Mouse (Mus musculus) retina, embryonic 14.5 days (tissue): ENCODE data around the gene Pak1.
"Not testable (repeated sequence)": the region's sequence is repeated elsewhere in the genome, so short reads cannot be mapped to it uniquely, and the experiment has no call there.

Experiments used
- DNase-seq: peaks from one replicate; pipeline ENCODE4 v3.0.0-alpha.2; 2015; ENCODE audit warnings: low spot score

Pak1 gene

DNA sequence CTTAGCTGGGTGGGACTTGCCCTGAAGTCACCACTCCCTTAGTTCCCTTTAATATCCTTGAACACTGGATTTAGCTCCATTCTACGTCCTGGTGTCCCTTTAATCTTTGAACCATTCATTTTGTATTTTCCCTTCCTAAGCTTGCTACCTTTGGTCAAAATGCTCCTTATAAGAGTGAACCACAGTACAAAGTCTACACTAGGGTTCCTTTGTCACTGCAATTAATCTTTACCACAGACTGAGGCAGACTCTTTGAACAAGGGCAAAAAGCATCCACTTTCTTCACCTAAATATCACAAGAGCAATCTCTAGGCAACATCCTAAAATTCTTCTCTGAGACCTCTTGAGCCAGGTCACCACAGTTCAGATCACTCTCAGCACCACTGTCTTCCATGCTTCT lies 8.1 kb upstream of the Pak1 start:
- no peak for DNase-seq

DNA sequence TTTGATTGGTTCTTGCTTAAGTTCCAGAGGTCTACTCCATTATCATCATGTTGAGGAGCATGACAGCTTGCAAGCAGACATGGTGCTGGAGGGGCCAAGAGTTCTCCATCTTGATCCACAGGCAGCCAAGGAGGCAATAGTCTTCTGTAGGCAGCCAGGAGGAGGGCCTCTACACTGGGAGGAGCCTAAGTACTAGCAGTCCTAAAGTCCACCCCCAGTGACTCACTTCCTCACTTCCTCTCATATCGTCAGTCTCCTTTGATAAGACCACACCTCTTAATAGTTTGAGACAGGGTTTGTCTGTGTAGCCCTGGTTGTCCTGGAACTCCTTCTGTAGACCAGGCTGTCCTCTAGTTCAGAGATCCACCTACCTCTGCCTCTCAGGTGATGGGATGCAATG lies 7.5 kb upstream of the Pak1 start:
- no peak for DNase-seq

DNA sequence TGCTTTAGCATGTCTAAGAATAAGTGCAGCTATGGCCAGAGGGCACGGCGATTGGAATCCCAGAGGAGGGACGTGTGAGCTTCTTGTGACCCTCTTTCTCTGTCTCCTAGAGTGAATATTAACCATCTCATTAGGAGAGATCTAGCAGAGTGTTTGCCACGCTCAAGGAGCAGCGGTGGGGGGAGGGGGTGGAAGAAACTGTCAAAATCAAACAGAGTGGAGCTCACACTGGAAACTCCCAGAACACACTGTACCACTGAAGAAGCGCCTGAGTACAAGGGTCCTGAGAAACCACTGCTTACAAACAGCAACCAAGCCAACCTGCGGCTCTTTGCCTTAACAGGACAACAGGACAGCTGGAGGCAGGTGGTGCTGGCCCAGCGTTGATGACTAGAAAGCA lies 6.8 kb upstream of the Pak1 start:
- no peak for DNase-seq

DNA sequence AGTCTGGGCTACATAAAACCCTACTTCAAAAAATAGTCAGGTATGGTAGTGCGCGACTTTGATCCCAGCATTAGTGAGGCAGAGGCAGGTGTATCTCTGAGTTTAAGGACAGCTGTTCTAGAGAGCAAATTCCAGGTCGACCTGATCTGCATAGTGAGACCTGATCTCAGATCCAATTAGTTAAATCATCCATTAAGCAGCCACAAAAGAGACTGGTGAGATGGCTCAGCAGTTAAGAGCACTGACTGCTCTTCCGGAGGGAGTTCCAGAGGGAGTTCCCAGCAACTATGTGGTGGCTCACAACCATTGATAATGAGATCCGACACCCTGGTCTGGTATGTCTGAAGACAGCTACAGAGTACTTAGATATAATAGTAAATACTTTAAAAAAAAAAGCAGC lies 4.8 kb upstream of the Pak1 start:
- no peak for DNase-seq

DNA sequence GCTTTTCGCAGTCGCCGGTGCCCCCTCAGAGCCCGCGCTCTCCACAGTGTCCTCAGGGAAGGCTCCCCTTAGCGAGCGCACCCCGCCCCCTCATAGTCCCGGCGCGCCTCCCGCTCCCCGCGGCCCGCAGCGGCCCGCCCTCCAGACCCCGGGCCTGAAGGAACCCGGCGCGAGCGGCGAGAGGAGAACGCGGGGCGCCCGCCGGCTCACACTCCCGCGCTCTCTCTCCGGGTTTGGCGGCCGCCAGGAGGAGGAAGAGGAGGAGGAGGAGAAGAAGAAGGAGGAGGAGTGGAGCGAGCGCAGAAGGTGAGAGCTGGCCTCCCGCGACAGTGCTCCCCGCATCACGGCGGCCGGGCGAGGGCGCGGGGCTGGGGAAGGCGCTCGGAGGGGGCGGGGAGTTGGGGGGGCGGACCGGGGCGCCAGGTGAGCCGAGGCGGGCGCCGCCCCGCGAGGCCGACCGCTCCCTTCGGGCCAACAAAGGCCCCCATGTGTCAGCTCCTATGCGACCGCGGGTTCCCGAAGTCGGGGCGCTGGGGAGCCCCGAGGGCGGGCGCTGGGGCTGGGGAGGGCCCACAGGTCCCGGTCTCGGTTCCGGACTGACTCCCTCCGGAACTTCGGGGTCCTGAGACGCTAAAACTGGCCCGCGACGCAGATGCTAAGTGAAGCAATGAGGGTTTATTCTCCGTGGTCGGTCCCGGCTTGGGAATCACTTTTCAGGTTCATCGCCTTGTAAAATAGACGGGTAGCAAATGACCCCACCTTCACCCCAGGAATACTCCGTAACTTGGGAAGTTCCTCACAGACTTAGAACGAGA lies 535 bp downstream of the Pak1 start:
- peak; percentile 25 for DNase-seq

DNA sequence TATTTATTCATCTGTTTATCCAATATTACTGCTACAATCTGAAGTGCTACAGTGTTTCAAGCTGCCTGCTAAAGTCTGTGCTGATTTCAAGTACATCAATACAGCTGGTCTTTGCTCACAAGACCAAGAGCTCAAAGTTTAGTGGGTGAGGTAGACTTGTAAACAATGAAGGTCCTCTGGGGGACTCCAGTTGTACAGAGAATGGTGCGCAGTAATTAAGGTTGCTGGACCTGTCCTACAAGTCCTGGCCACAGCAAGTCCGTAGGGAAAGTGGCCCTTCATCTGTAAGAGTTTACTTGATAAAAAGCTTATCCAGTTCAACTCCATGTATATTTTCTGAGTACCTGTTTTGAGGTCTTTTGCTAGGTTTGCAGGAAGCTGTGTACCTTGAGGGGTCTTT lies 1.9 kb downstream of the Pak1 start:
- no peak for DNase-seq

DNA sequence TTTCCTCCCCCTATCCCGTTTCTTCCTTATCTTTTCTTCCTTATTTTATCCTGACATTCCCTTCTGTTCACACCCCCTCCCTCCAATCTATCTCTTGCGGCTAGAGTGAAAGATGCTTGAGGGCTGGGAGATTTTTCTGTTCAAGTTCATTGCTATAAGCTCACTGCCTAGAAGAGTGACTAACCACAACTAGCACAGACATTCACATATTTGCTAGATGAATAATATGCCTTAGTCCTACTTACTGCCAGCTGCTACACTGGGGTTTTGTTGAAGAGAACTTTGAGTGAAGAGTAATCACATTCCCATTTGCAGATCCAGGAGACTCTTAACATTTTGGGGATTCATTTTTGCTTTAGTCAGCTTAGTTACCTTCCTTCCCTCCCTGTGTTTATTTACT lies 4.0 kb downstream of the Pak1 start:
- no peak for DNase-seq

DNA sequence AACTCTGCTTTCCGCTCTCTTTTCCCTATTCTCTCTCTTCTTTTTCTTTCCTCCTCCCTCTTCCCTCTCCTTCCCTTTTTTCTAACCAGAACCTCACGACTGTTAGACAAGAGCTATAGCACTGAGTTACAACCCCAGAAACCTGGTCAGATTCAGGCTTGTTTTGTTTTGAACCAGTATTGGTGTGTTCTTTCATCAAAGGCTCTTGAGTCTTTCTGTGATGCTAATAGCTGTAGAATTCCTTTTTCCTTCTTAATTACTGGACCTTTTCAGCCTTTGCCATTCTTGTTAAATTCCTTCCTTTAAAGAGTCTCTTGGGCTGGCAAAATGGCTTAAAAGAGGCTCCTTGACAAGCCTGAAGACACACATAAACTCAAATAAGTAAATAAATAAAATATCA lies 14.8 kb downstream of the Pak1 start:
- DNase-seq, result no peak

DNA sequence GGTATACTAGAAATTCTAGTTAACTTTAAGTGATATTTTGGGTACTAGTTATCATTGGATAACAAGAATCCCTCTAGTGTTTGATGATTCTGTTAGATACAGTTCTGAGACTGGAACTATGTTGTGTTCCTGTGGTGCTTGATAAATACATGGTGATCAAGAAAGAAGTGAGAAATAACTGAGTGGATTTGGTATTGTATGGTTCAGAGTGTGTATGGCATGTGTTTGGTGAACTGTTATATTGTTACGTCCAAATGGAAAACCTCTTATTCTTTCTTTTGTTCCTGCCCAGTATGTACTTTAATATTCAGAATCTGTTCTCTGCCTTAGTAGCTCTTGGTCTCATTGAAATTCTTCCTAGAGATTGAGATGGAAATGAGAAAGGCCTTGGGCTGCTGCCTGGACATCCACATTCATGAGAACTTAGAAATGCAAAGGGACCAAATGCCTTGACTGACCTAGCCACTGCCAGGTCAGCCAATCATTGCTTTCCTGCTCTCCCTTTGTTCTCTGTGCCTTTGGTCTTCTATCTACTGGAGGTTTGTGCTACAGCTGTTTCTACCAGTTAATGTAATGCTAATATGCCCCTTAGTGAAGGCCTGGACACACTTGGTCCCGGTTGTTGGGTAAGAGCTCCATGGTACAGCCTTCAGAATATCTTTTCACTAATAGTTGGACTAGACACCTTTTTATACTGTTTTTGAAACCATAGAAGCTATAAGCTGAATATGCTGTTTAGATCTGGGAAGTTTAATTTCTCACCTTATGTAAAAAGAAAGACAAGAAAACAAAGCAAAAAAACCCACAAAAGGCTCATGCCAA lies 16.1 kb downstream of the Pak1 start:
- no peak for DNase-seq

DNA sequence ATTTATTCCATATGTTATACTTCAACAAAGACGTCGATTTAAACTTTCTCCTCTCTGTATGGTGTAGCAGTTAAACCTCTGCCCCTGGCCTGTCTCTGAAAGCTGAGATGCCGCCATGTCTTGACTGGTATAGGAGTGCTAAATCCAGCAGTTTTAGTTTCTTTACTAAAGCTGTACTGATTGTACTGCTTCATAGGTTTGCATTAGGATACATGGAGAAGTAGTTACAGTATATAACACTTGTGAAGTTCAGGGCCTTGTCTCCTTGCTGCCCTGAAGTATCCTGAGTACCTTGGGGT lies 16.7 kb downstream of the Pak1 start:
- DNase-seq, result no peak

DNA sequence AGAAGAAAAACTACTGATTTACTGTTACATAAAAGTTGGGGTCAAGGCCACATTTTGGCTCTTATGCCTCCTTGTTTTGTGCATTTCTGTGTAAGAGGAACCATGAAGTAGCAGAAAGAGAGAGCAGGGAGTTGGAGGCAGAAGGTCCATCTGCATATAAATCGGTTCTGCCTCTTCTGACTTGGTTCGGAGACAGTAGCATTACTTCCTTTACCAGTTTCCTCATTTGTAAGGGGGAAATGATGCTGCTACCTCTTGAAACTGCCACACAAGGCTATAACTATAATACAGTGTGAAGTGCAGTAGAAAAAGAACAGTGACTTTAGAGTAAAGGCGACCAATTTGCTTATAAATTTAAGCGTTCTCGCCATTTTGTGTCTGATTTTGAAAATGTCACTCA lies 21.0 kb downstream of the Pak1 start:
- DNase-seq, result no peak

DNA sequence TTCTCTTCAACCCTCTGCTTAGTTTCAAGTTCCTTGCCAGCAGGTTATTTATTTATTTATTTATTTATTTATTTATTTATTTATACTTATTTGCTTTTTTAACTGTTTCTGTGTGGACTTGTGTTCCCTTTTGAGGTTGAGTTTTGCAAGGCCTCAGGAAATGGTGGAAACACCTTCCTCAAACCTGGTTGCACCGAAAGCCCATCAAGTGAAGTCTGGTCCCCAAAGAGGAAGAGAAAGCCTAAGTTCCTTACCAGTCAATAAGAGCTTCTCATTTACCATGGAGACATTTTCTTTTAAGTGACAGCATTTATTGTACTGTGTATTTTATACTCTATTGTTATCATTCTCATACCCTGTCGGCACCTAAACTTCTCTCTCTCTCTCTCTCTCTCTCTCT lies 33.5 kb downstream of the Pak1 start:
- no peak for DNase-seq

DNA sequence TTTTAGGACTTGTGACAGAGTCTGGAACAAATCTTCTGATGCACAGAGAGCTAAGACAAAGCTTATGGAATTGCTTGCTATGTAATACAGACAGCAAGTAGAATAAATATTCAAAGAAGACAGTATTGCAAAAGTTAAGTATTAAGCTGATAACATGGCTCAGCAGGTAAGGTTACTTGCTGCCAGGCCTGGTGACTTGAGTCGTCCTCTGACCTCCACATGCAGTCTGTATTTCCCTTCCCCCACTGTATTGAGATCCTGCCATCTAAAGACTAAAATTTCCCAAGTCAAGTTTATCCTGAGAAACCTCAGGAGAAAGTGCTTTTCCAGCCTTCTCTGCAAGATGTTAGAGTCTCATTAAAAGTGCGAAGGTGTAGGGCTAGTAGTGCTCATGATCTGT lies 40.8 kb downstream of the Pak1 start:
- no peak for DNase-seq

DNA sequence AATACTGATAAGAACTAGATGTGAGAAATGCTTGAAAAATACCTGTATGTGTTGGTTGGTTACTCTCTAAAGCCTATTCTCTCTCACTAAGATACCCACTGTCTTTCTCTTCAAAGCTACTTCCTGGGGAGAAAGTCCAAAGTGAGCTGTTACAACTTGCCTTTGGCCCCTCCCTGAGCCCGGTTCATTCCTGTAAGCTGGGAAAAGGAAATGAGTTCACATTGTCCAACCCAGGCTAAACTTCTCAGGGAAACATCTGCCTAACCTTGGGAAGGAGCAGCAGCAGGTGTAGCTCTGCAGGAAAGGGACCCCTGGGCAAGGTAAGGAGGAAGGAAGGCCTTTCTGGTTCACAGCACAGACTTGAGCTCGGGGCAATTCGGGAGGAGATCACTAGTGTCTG lies 42.4 kb downstream of the Pak1 start:
- no peak for DNase-seq

DNA sequence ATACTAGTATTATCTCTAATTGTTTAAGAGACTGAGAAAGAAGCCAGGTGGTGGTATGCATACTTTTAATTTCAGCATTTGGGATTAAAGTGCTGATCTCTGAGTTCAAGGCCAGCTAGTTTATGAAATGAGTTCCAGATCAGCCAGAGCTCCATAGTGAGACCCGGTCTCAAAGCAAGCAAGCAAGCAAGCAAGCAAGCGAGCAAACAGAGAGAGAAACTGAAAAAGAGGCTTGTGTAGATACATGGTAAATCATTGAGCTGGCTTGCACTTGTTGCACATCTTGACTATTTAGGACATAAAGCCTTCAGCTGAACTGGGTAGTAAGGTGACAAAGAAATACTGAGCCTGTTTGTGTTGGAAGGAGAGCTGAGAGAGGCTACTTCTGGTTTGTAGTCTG lies 44.6 kb downstream of the Pak1 start:
- no peak for DNase-seq

DNA sequence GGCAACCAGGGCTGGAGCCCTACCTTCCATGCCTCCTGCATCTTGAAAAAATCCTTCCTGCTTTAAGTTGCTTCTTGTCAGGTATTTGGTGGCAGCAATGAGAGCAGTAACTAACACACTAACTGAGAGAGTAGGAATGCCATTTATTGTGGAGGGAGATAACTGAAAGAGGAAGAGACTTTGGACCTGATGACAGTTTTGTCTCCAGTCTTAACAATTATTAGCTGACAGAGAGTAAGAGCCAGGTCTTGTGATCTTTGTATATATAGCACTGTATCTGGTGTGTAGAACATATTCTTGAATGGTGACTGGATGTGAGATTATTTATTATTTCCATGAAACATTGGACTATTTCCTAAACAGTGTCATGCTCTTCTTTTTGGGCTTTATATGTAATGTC lies 50.2 kb downstream of the Pak1 start:
- DNase-seq, result no peak

DNA sequence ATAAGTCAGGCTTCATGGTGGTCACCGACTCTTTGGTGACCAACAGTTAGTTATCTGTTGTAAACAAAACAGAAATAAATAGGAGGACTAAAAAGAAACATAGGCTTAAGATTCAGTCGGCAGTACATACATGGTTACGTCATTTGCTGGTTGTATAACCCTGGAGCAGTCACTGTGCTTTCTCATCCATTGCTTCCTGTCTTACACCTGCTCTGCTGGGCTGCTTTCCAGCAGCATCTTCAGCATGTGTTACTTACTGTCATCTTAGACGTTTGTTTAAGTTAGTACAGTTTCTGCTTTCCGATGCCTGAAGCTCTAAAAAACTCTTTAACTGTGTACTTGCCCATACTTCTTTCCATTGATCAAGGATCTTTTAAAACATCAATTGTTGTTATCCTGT lies 53.0 kb downstream of the Pak1 start:
- no peak for DNase-seq

DNA sequence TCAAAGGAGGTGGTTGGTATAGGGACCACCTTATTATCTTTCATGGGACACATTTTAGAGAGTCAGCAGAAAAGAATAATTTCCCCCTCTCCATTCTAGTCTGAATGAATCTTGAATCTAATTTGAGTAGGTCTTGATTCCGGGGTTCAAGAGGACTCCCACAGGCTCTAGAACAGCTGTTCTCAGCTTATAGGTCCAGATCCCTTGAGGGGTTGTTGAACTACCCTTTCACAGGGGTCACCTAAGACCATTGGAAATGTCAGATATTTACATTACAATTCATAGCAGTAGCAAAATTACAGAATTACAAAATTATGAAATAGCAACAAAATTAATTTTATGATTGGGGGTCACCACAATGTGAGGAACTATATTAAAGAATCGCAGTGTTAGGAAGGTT lies 54.0 kb downstream of the Pak1 start:
- DNase-seq, result no peak

DNA sequence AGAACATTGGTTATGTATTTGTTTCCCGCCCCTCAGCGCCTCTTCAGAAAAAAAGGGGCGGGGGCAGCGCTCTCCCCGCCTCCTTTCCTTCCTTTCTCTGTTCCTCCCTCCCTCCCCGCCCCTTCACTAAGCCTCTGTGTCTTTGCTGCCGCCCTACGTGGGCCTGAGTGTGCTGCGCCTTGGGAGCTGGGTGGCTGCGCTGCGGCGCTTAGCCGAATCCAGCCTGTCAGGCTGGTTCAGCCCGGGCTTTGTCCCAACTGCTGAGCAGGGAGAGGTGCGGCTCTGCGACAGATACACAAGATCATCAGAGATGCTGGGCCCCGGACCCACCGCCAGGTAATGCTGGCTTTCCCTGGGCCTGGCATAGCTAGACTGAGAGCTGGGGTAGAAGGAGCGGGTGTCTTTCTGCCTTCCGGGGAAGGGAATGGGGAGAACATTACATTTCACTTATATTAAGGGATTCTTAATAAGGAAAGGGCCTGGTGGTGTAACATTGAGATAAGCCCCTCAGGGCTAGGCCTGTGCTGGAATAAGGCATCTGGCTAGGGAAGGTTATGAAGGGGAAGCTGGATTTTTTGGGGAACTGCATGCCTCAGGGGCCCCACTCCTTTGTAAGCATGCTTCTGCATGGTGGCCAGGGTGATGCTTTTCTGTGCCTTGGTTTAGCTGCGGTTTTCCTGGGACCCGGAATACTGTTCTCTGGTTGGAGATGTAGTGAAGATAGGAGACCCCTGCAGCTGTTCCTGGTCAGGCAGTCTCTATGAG lies 54.6 kb downstream of the Pak1 start:
- DNase-seq, result peak; percentile 80

DNA sequence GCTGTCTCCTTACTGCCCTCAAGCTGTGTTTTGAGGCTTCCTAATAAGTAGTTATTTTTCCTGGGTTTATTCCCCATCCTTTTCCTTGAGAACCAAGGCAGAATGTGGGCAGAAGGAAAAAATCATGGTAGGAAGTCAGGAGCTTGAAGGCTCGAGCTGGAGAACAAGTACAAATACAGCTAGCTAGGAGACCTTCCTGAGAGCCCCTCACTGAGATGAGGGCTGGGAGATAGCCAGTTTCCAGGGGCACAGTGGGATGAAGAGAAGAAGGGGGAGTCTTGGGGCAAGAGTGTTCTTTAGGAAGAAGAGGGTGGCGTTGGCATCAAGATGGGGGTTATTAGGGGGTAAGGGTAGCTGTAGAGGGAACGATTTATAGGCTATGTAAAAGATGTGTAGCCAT lies 56.1 kb downstream of the Pak1 start:
- no peak for DNase-seq

DNA sequence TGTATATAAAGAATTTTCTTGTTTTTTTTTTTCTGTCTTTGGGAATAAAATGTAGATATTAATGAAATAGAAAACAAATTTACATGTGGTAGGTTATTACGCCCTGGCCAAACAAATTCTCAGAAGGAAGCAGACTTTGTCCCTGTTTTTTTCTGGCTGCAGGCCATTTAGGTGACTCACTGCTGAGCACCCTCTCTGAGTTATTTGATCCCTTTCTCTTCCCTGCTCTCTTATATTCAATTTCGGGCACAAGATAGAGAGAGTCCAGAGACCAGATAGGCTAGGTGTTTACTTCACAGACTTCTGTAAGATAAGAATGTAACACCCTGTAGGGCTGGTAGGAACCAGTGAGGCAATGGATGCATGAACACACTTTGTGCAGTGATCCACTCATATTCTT lies 57.2 kb downstream of the Pak1 start:
- DNase-seq, result no peak

DNA sequence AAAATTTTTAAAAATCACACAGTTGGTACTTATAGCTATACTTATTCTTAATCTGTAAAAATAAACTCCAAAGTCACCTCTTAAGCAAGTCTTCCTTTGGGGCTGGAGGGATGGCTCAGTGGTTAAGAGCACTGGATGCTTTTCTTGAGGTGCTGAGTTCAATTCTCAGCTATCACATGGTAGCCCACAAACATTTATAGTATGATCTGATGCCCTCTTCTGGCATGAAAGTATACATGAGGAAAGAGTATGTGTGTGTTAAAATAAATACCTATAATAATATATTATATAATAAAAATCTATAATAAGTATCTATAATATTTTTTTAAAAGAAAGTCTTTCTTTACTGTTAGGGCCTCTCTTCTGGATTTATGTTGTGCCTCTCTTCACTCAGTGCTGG lies 58.2 kb downstream of the Pak1 start:
- no peak for DNase-seq

DNA sequence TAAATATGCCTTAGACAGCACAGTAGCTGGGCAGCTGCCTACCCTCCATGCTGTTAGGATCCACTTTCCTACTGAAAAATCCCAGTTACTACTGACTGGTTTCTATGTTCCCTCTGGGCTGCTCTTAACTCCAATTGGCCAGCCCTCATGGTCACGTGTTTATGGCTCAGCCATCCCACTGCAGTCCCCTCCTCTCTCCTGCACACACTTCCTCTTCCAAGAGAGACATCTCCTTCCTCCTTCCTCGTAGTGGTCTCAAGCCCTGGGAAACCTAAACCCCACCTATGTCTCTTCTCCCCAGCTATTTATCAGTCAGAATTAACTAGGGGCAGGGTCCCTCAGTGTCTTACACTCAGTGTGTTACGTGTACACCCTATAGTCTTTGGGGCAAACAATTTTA lies 61.2 kb downstream of the Pak1 start:
- not testable (repeated sequence) for DNase-seq
